Mouse (Mus musculus): ENCODE data around the gene Pecam1.
"Not testable (repeated sequence)": the region's sequence is repeated elsewhere in the genome, so short reads cannot be mapped to it uniquely, and the experiment has no call there.

The Pecam1 gene

DNA sequence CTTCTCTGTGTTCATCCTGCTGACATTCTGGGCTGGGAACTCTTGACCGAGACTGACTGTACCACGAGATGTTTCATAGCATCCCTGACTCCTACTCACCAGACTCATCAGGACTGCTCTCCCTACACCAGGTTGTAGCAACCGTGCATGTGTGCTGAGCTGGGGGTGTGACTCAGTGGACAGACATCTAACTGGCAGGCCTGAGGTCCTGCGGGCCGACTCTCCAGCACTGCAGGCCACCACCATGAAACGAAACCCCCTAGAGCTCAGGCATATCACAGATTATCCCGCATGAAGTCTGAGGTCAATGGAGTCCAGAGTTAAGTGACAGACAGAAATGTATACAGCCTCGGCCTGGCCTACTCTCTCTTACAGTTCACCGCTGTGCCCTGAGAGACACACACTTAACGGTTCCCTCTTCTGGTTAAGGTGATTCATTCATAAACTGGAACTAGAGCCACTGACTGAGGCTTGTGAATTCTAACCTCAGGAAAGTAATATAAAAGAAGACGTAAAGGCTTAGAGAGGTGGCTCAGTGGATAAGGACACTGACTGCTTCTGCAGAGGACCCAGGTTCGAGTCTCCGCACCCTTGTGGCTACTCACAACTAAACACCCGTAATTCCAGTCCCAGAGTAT is 83.8 kb downstream of the Pecam1 start:
- no peak for DNase-seq (ENCODE audit: low spot score)

- DNase-seq (ENCODE audit: low spot score), result no peak
These were observed 84.6 kb downstream of the Pecam1 start for GRCm38 (mm10) chr11:106665841-106666240.

DNA sequence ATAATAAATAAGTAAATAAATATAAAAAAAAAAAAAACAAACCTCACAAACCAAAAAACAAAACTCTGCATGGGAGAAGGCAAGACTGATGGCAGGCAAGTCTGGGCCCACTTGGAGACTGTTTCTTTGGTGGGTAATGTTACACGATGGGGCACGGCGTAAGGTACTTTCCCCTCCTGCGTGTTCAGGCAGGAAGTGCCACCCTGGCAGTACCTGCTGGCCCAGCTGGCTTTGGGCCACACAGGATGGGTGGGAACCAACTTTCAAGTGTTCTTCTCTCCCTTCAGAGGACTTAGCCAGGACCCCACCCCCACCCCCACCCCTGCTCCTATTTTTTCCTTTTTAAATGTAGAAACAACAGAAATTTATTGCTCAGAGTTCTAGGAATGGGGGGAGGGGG is 85.1 kb downstream of the Pecam1 start:
- peak; percentile 84 for DNase-seq (ENCODE audit: low spot score)

- no peak for DNase-seq (ENCODE audit: low spot score)
These were observed 85.7 kb downstream of the Pecam1 start for GRCm38 (mm10) chr11:106664691-106665090.

DNA sequence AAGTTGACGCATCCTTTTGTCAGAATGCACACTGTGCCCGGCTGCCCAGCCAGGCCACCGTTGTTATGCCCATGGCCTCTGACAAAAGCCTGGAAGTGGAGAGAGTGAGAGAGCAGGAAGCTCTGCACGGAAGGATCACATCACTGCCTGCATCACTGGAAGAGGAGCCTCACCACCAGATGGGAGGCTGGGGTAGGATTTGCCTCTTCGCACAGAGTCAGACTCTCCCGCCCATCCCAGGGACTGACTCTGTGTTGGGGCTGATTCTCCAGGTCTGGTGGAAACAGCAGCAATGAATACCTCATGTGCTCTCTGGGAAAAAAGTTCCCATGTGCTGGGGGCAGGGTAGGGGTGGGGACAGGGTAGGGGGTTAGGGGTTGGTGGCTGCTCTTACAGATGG is 86.6 kb downstream of the Pecam1 start:
- no peak for DNase-seq (ENCODE audit: low spot score)

DNA sequence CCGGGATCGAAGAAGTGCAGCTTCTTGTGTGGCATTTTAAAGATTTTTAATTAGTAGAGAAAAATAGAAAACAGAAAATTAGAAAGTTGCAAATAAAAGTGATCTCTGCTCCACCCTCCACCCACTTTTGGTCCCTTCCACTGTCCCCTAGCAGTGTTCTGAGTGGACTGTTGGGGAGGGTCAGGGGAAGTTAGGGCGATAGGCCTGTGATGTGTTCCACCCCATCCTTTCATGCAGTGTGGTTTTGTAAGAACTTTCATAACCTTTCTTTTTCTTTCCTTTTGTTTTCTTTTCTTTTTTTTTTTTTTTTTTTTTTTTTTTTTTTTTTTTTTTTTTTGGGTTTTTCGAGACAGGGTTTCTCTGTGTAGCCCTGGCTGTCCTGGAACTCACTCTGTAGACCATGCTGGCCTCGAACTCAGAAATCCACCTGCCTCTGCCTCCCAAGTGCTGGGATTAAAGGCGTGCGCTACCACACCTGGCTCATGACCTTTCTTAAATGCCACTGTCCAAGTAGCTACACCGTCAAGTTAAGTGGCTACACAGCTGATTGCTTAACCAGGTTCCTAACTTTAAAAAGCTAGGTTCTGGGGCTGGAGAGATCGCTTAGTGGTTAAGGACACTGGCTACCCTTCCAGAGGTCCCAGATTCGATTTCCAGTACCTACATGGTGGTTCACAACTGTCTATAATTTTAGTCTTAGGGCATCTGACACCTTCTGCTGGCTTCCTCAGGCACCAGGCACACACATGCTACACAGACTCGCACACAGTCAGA is 87.6 kb downstream of the Pecam1 start:
- no peak for DNase-seq (ENCODE audit: low spot score)

DNA sequence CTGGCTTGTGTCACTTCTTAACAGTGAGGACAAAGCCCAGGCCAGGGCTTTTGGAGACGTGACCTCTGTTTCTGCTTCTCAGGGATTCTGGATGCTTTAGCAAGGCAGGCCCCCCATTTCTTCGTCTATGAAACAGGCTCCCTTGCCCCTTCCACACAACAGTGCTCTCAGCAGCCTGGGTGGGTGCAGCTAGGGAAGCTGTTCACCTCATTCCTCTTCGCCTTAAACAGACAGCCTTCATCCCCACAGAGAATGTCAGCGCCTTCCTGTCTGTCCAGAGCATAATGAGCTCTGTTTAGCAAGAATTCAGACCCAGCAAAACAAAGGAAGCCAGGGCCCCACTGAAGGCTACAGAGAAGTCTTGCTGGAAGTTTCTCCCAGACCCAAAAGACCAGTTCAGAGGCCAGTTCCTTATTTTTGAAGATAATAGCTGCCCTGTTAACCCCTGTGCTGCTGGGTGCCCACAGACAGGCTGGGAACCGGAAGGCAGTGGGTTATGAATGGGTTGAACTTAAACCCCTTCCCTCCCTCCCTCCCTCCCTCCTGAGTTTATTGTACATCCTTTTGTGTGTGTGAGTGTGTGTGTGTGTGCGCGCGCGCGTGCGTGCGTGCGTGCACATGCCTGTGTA is 89.9 kb downstream of the Pecam1 start:
- peak; percentile 54 for DNase-seq (ENCODE audit: low spot score)

- DNase-seq (ENCODE audit: low spot score), result peak; percentile 92
These were observed 90.7 kb downstream of the Pecam1 start for GRCm38 (mm10) chr11:106659598-106660295.

- peak; percentile 91 for DNase-seq (ENCODE audit: low spot score)
These were observed 92.2 kb downstream of the Pecam1 start for GRCm38 (mm10) chr11:106658051-106658880.

DNA sequence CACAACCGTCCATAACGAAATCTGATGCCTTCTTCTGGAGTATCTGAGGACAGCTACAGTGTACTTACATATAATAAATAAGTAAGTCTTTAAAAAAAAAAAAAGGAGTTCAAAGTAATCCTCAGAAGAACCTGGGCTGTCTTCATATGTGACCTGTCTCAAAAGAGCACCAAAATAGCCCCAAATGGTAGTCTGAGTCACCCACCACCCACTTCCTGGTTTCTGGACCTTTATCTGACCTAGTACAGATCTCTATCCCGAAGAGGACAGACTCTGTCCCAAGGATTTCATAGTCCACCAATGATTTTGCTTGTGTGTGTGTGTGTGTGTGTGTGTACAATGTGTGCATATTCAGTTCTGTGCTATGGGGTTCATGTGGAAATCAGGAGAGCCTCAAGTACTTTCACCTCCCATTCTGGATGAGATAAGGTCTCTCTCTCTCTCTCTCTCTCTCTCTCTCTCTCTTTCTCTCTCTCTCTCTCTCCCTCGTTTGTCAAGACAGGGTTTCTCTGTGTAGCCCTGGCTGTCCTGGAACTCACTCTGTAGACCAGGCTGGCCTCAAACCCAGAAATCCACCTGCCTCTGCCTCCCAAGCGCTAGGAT is 93.4 kb downstream of the Pecam1 start:
- not testable (repeated sequence) for DNase-seq (ENCODE audit: low spot score)

DNA sequence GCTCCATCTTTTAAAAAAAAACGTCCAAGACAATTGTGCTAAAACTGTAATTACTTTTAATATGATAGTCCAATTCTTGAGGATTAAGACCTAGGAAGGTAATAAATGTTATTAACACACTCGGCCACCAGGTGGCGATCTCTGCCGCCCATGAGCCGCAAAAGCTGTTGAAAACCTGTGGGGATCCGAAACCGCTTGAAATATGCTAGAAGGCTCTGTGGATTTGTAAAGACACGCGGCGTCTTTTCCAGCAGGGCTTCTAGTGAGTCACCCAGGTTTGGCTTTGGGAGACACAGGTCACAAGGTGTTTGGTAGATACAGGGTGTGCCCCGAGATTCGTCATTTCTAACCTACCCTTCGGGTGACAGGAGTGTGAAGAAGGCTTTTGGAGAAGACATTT is 102.1 kb downstream of the Pecam1 start:
- DNase-seq (ENCODE audit: low spot score), result peak; percentile 82

DNA sequence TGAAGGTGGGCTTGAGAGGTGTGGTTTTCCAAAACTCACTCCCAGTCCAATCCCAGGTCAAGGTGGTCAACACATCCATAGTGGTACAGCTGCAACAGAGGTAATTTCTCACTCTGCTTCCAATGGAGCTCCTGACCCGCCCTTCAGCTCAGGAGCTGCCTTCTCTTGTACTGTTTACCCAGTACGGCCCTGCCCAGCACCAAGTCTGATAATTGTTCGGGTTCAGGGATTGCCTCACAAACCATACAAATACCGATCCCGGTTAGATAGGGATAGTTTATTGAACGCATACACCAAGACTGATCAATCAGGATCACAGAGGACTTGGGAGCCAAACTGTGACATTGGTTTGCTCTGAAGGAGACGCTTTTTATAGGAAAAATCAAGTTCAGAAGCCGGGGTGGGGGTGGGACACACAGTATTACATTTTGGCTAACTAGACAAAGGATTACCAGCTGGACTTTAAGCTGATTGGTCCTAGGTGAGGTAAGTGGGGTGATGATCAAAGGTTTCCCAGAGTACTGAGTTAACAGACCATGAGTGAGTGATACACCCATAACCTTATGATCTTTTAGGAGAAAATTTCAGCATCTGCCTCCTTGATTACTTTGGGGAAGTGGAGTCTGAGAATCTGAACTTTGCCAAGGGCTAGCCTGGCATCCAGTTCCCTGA is 107.3 kb downstream of the Pecam1 start:
- DNase-seq (ENCODE audit: low spot score), result no peak

- no peak for DNase-seq (ENCODE audit: low spot score)
These were observed 108.8 kb downstream of the Pecam1 start for GRCm38 (mm10) chr11:106641580-106641979.

- DNase-seq (ENCODE audit: low spot score), result no peak
These were observed 110.4 kb downstream of the Pecam1 start for GRCm38 (mm10) chr11:106640059-106640458.

DNA sequence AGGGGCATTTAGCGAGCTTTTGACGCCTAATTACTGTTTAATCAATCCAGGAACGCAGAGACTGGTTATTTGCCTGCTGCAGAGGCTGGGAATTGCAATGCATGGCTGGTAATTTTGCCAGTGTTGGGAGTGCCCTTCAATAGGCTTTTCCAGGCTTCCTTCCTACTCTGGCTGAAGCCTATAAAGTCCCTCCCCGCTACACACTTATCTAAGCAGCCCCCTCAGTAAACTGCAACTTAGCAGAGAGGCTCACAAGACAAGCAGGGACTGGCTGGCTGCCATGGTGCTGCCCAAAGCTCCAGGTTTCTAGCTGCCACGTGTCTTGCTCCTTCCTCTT is 111.1 kb downstream of the Pecam1 start:
- DNase-seq (ENCODE audit: low spot score), result no peak

DNA sequence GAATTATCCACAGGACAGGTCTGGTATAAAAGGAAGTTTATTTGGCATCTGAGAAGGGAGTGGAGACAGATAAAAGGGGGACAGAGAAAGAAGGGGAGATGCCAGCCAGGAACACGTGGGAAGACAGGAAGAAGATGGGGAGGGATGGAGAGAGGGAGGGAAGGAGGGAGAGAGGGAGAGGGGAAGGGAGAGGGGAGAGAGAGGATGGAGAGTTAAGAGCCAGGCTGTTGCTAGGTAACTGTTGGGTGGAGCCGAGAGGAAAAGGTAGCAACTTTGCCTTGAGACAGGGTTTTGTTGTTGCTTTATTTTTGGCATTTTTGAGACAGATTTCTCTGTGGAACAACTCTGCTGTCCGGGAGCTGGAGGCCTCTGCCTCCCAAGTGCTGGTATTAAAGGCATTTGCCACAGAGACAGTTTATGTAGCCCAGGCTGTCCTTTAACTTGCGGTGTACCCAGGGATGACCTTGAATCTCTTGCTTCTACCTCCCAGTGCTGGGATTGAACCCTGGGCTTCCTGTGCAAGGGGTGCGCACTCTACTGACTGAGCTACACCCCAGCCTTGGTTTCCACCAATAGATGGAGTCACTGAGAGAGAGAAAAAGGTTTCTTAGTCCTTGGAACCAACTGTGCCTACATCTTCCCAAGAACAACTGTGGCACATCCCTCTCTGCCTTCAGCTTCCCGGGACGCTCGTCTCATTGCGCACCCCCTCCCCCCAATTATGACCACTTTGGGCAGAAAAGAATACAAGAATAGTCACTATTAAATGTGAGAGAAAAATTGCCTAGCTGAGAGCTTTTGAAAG is 111.7 kb downstream of the Pecam1 start:
- DNase-seq (ENCODE audit: low spot score), result no peak

- DNase-seq (ENCODE audit: low spot score), result peak; percentile 23
These were observed 112.7 kb downstream of the Pecam1 start for GRCm38 (mm10) chr11:106637754-106638153.

GRCm38 (mm10) chr11:106635946-106636345 is 114.5 kb downstream of the Pecam1 start:
- DNase-seq (ENCODE audit: low spot score), result no peak

DNA sequence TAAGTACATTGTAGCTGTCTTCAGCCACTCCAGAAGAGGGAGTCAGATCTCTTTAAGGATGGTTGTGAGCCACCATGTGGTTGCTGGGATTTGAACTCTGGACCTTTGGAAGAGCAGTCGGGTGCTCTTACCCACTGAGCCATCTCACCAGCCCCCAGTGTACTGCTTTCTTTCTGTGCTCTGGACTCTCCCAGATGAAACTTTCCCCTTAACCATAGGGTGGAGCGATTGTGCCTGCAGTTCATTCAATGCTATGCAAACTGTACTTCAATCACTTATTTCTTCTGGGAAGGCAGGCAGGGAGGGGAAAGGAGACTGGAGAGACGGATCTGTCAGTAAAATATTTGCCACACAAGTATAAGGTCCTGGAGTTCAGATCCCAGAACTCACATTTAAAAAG is 116.3 kb downstream of the Pecam1 start:
- not testable (repeated sequence) for DNase-seq (ENCODE audit: low spot score)

DNA sequence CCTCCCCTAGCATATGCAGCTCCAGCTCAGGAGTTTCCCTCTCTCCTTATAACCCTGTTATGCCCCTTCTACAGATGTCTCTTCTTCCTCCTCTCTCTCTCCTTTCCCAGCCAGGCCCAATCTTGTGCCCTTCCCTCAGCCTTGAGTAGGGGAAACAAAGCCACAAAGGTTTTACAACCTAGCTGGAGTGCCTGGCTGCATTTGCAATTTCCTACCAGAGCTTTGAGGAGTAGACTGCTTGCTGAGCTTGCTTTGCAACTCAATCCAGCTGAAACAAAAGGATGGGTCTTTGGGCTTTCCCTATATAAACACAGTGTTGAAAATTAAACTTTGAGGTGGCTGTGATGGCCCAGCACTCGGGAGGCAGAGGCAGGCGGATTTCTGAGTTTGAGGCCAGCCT is 117.0 kb downstream of the Pecam1 start:
- no peak for DNase-seq (ENCODE audit: low spot score)

Measured in lung, postnatal 25 days (tissue).